ENCODE assay signal across 12 mouse cellular contexts in genomic region chr4:129739111-129739645, GRCm38 (mm10). TPM values are rescaled to one million over a fixed set of nuclear protein-coding genes. Genes with fewer than 3 reads are reported as not detected.
DNase-seq lines count a peak whose midpoint lies in the region; ATAC-seq and TF ChIP-seq lines count a peak whose summit lies in the region.
"Had no signal": no experiment of that assay in that cellular context is flagged by ENCODE, and none has a peak within 500 bp of the region (broad histone marks: within the 10 kb centered on the region; RNA-seq: fewer than 3 reads in every experiment).

No protein-coding gene starts in this region.

- H3K27me3 ChIP-seq in heart, embryonic 14.5 days (ENCODE audit: control insufficient read depth, insufficient read depth, low read length): no peaks in the 10 kb centered on the region
- no peaks in the 10 kb centered on the region for H3K27me3 ChIP-seq in forebrain, embryonic 15.5 days
- no peaks in the 10 kb centered on the region for H3K27me3 ChIP-seq in limb, embryonic 14.5 days (ENCODE audit: control insufficient read depth, insufficient read depth, low read length)
- H3K27me3 ChIP-seq in thymus, adult 2 months (ENCODE audit: control insufficient read depth, insufficient read depth, low read length): no peaks in the 10 kb centered on the region

- intact Hi-C loops in left cerebral cortex, postnatal 14 days (cut with DNase I): no loop called here

- no peak overlapping the region for H3K4me3 ChIP-seq in heart, embryonic 14.5 days (ENCODE audit: control insufficient read depth in 1 of 2, insufficient read depth in 1 of 2, low read depth in 1 of 2, low read length in 2 of 2)
- H3K4me3 ChIP-seq in forebrain, embryonic 15.5 days: peak overlapping the region; percentile 87
- peak overlapping the region; percentile 5 for H3K4me3 ChIP-seq in limb, embryonic 14.5 days (replicated peaks; ENCODE audit: low read length)
- H3K4me3 ChIP-seq in thymus, adult 2 months (ENCODE audit: control insufficient read depth, insufficient read depth, low read length): no peak overlapping the region
- H3K4me3 ChIP-seq: gastrocnemius, adult 2 months had no signal

- peak overlapping the region; percentile 75 for H3K4me2 ChIP-seq in heart, embryonic 14.5 days (ENCODE audit: low read length)
- H3K4me2 ChIP-seq in forebrain, embryonic 15.5 days (replicated peaks): peak overlapping the region; percentile 47
- H3K4me2 ChIP-seq in limb, embryonic 14.5 days (replicated peaks; ENCODE audit: low read depth, low read length, severe bottlenecking): peak overlapping the region; percentile 71

- H3K4me1 ChIP-seq in heart, embryonic 14.5 days (ENCODE audit: control insufficient read depth in 2 of 2, insufficient read depth in 2 of 2, low read length in 2 of 2): peaks cover 7 to 35% of the 10 kb centered on the region in 2 experiments; a peak in 3 of 4 replicates
- peaks cover 52% of the 10 kb centered on the region for H3K4me1 ChIP-seq in forebrain, embryonic 15.5 days
- H3K4me1 ChIP-seq in limb, embryonic 14.5 days (ENCODE audit: control insufficient read depth, insufficient read depth, low read length): peaks cover 27% of the 10 kb centered on the region
- peaks cover 19% of the 10 kb centered on the region for H3K4me1 ChIP-seq in thymus, adult 2 months (replicated peaks; ENCODE audit: control insufficient read depth, insufficient read depth, low read length)

- no peak for TF ChIP-seq CTCF in thymus, adult 2 months (IDR thresholded peaks at IDR 0.05; ENCODE audit: borderline replicate concordance, control insufficient read depth, extremely low read depth, insufficient read depth, low read length, poor library complexity)

- no peaks in the 10 kb centered on the region for H3K36me3 ChIP-seq in heart, embryonic 14.5 days (ENCODE audit: control insufficient read depth, insufficient read depth, low read length)
- no peaks in the 10 kb centered on the region for H3K36me3 ChIP-seq in forebrain, embryonic 15.5 days
- peaks cover 23% of the 10 kb centered on the region for H3K36me3 ChIP-seq in limb, embryonic 14.5 days (ENCODE audit: control insufficient read depth, insufficient read depth, low read length)
- no peaks in the 10 kb centered on the region for H3K36me3 ChIP-seq in thymus, adult 2 months (ENCODE audit: control insufficient read depth, insufficient read depth, low read length)

- TF ChIP-seq POLR2A in limb, embryonic 14.5 days (IDR thresholded peaks at IDR 0.05; ENCODE audit: borderline replicate concordance, extremely low read depth, insufficient read depth, insufficient read length): no peak
- TF ChIP-seq POLR2A in thymus, adult 2 months (IDR thresholded peaks at IDR 0.05; ENCODE audit: control insufficient read depth, extremely low read depth, insufficient read depth, low read length, poor library complexity): no peak

- no peak overlapping the region for H3K27ac ChIP-seq in heart, embryonic 14.5 days (replicated peaks in 1 of 2; ENCODE audit: control insufficient read depth in 1 of 2, insufficient read depth in 1 of 2, low read depth in 2 of 2, low read length in 2 of 2)
- H3K27ac ChIP-seq in forebrain, embryonic 15.5 days (replicated peaks): no peak overlapping the region
- no peak overlapping the region; the same call in 1 of the 2 replicates for H3K27ac ChIP-seq in limb, embryonic 14.5 days (replicated peaks; ENCODE audit: low read depth, low read length)
- no peak overlapping the region for H3K27ac ChIP-seq in thymus, adult 2 months (ENCODE audit: control insufficient read depth, insufficient read depth, low read length)
- H3K27ac ChIP-seq: gastrocnemius, adult 2 months had no signal

- no peak for DNase-seq in heart, adult 9 months (ENCODE audit: low spot score in 2 of 2)
- peak; percentile 44 for DNase-seq in CD4-positive helper T cell, adult 2 months (ENCODE audit: low read depth, low spot score)
- no peak for DNase-seq in limb, embryonic 14.5 days (ENCODE audit: low spot score)
- no peak for DNase-seq in layer of hippocampus, postnatal 10 days (ENCODE audit: low spot score in 2 of 2)
- no peak for DNase-seq in thymus, adult 2 months
- no peak for DNase-seq in left cerebral cortex, postnatal 14 days (ENCODE audit: low spot score in 2 of 2)
- DNase-seq: adrenal gland, postnatal 10 days; cerebellum, postnatal 25 days; gastrocnemius, adult 2 months; lung, adult 2 months had no signal

- no peak for ATAC-seq in heart, embryonic 14.5 days (ENCODE audit: insufficient number of reproducible peaks, insufficient read depth, low FRiP score, low read depth)
- ATAC-seq in forebrain, embryonic 15.5 days (replicated peaks): no peak
- ATAC-seq in limb, embryonic 14.5 days (ENCODE audit: low FRiP score, low read depth): no peak

- no peak overlapping the region for H3K9ac ChIP-seq in heart, embryonic 14.5 days (ENCODE audit: low read length)
- 0 out of 2 replicates have a peak overlapping the region, but pooled peaks have one; percentile 16 for H3K9ac ChIP-seq in forebrain, embryonic 15.5 days (replicated peaks)
- no peak overlapping the region for H3K9ac ChIP-seq in limb, embryonic 14.5 days (ENCODE audit: low read depth, low read length, severe bottlenecking)

- 72% methylated on average over 4 of the region's 4 CpGs for WGBS in heart, embryonic 14.5 days
- WGBS in forebrain, embryonic 15.5 days: 70% methylated on average over 4 of the region's 4 CpGs
- WGBS in limb, embryonic 14.5 days: 71% methylated on average over 4 of the region's 4 CpGs
- 55% methylated on average over 4 of the region's 4 CpGs for WGBS in thymus, adult 2 months

- H3K9me3 ChIP-seq in heart, embryonic 14.5 days (ENCODE audit: control insufficient read depth, low read length): no peaks in the 10 kb centered on the region
- no peaks in the 10 kb centered on the region for H3K9me3 ChIP-seq in forebrain, embryonic 15.5 days
- no peaks in the 10 kb centered on the region for H3K9me3 ChIP-seq in limb, embryonic 14.5 days (ENCODE audit: control insufficient read depth, low read length)

RNA-seq across cellular contexts. Expression of gene Khdrbs1, which starts 2.9 kb away (rescaled TPM):
- 69.6 and 74.0 TPM in 2 replicates for polyA plus RNA-seq in heart, embryonic 14.5 days (2014; fragmentation: Nextera tagmentation; extraction: Ambion mirVana)
- 175 and 187 TPM in 2 replicates for polyA plus RNA-seq in forebrain, embryonic 15.5 days (2015; fragmentation: Nextera tagmentation; extraction: Ambion mirVana)
- polyA plus RNA-seq in limb, embryonic 14.5 days (2012; rRNA removed): 96.6 and 97.6 TPM in 2 replicates
- polyA plus RNA-seq in limb, embryonic 14.5 days (2014; fragmentation: Nextera tagmentation; extraction: Ambion mirVana): 107 and 122 TPM in 2 replicates
- total RNA-seq in layer of hippocampus, postnatal 10 days (2021): 100 to 1,000 TPM in 1 of 2 experiments, 10 to 100 TPM in 1; 99.3 to 108 TPM
- 126 and 209 TPM in 2 replicates for polyA plus RNA-seq in thymus, adult 2 months (2012; rRNA removed)
- 10 to 100 TPM; 88.9 to 90.4 TPM for total RNA-seq in left cerebral cortex, postnatal 14 days (2021)

RNA-seq across cellular contexts. Expression of gene Tmem39b, which starts 42.5 kb away (rescaled TPM):
- 7.1 and 13.4 TPM in 2 replicates for polyA plus RNA-seq in heart, embryonic 14.5 days (2014; fragmentation: Nextera tagmentation; extraction: Ambion mirVana)
- polyA plus RNA-seq in forebrain, embryonic 15.5 days (2015; fragmentation: Nextera tagmentation; extraction: Ambion mirVana): 19.4 and 19.6 TPM in 2 replicates
- 49.1 and 77.0 TPM in 2 replicates for polyA plus RNA-seq in limb, embryonic 14.5 days (2012; rRNA removed)
- polyA plus RNA-seq in limb, embryonic 14.5 days (2014; fragmentation: Nextera tagmentation; extraction: Ambion mirVana): 24.1 and 27.1 TPM in 2 replicates
- total RNA-seq in layer of hippocampus, postnatal 10 days (2021): 10 to 100 TPM; 13.0 to 13.1 TPM
- polyA plus RNA-seq in thymus, adult 2 months (2012; rRNA removed): 68.1 and 69.6 TPM in 2 replicates
- total RNA-seq in left cerebral cortex, postnatal 14 days (2021): 10 to 100 TPM; 12.6 to 15.3 TPM

Comparison
In these comparisons a context has a peak if more than half of its experiments do, and no peak if none do; other contexts are left out.
1. H3K4me3 ChIP-seq: peak in forebrain, embryonic 15.5 days (single experiment) and limb, embryonic 14.5 days (single experiment); none in heart, embryonic 14.5 days (0 of 2) and thymus, adult 2 months (single experiment).
2. Peak in every context shown above with its lines, with median percentiles within 50 percentile points of each other: H3K4me2 ChIP-seq.